Mouse (Mus musculus) left cerebral cortex, postnatal 36 days (tissue): ENCODE measurements around the gene Pdcd1lg2. TPM values are rescaled to one million over a fixed set of nuclear protein-coding genes. Genes with fewer than 3 reads are reported as not detected.

Experiments used
- DNase-seq, 2 experiments: peaks; one replicate each; pipeline ENCODE4 v3.0.0; 2021 to 2022; ENCODE audit warnings: low spot score in 2 of 2, mixed read lengths in 1 of 2
- intact Hi-C: fragments of 180-260 bp; cut with DNase I; formaldehyde crosslinking; loops from one replicate; pipeline ENCODE4 v1.15.1; 2025
- total RNA-seq, 2 experiments: library from RNA; stranded (reverse); gene quantifications; 2 replicates each; pipeline ENCODE4 v1.2.3; 2021

Gene Pdcd1lg2
- total RNA-seq, 2 experiments from 2014 or later, result 0.20 to 0.32 TPM

- intact Hi-C loops, result no loop called here
- DNase-seq, result no peak
Observed at GRCm38 (mm10) chr19:29416393-29416902, 5.7 kb downstream of the Pdcd1lg2 start.

GRCm38 (mm10) chr19:29417188-29417587 is 6.5 kb downstream of the Pdcd1lg2 start:
- no peak for DNase-seq
- intact Hi-C loops, result no loop called here

GRCm38 (mm10) chr19:29417894-29418293 is 7.2 kb downstream of the Pdcd1lg2 start:
- DNase-seq, result no peak
- intact Hi-C loops, result no loop called here

- intact Hi-C loops, result no loop called here
- no peak for DNase-seq
Observed at GRCm38 (mm10) chr19:29418661-29419115, 8.0 kb downstream of the Pdcd1lg2 start.

GRCm38 (mm10) chr19:29419506-29419905 is 8.8 kb downstream of the Pdcd1lg2 start:
- no peak for DNase-seq
- intact Hi-C loops, result no loop called here

- no peak for DNase-seq
- intact Hi-C loops, result no loop called here
Observed at GRCm38 (mm10) chr19:29419946-29420345, 9.2 kb downstream of the Pdcd1lg2 start.

GRCm38 (mm10) chr19:29420397-29420796 is 9.7 kb downstream of the Pdcd1lg2 start:
- intact Hi-C loops, result no loop called here
- DNase-seq, result no peak

GRCm38 (mm10) chr19:29422013-29422645 is 11.4 kb downstream of the Pdcd1lg2 start:
- intact Hi-C loops, result no loop called here
- DNase-seq, result no peak

GRCm38 (mm10) chr19:29422796-29423195 is 12.1 kb downstream of the Pdcd1lg2 start:
- intact Hi-C loops, result no loop called here
- no peak for DNase-seq

- DNase-seq, result no peak
- intact Hi-C loops, result no loop called here
Observed at GRCm38 (mm10) chr19:29430516-29430915, 19.8 kb downstream of the Pdcd1lg2 start.

GRCm38 (mm10) chr19:29430953-29431352 is 20.2 kb downstream of the Pdcd1lg2 start:
- intact Hi-C loops, result no loop called here
- DNase-seq, result no peak

- no peak for DNase-seq
- intact Hi-C loops, result no loop called here
Observed at GRCm38 (mm10) chr19:29436793-29437479, 26.2 kb downstream of the Pdcd1lg2 start.

GRCm38 (mm10) chr19:29437849-29438248 is 27.1 kb downstream of the Pdcd1lg2 start:
- intact Hi-C loops, result no loop called here
- no peak for DNase-seq

- DNase-seq, result no peak
- intact Hi-C loops, result no loop called here
Observed at GRCm38 (mm10) chr19:29439242-29439641, 28.5 kb downstream of the Pdcd1lg2 start.

GRCm38 (mm10) chr19:29442492-29442891 is 31.8 kb downstream of the Pdcd1lg2 start:
- intact Hi-C loops, result no loop called here
- DNase-seq, result no peak

- DNase-seq, result no peak
- intact Hi-C loops, result no loop called here
Observed at GRCm38 (mm10) chr19:29444364-29444763, 33.6 kb downstream of the Pdcd1lg2 start.

- intact Hi-C loops, result no loop called here
- no peak for DNase-seq
Observed at GRCm38 (mm10) chr19:29448373-29448772, 37.7 kb downstream of the Pdcd1lg2 start.

GRCm38 (mm10) chr19:29450376-29450775 is 39.7 kb downstream of the Pdcd1lg2 start:
- intact Hi-C loops, result no loop called here
- DNase-seq, result peak in 1 of 2 experiments; percentile 16

- intact Hi-C loops, result no loop called here
- DNase-seq, result no peak
Observed at GRCm38 (mm10) chr19:29454141-29454601, 43.5 kb downstream of the Pdcd1lg2 start.

GRCm38 (mm10) chr19:29455156-29455555 is 44.4 kb downstream of the Pdcd1lg2 start:
- intact Hi-C loops, result no loop called here
- no peak for DNase-seq

- intact Hi-C loops, result no loop called here
- DNase-seq, result no peak
Observed at GRCm38 (mm10) chr19:29457982-29458381, 47.3 kb downstream of the Pdcd1lg2 start.
